Mouse (Mus musculus) kidney, embryonic 14.5 days (tissue): Measurements from ENCODE around the gene Hs6st1. TPM values are rescaled to one million over a fixed set of nuclear protein-coding genes. Genes with fewer than 3 reads are reported as not detected.
A peak's percentile ranks its signal among the peaks of the same experiment; 100 is the strongest.

Experiments
- ATAC-seq: fragments of 200-750 bp; cut with Nextera tagmentation; 2 replicates; pipeline ENCODE4 v1.8.0; 2017; ENCODE audit warnings: moderate number of reproducible peaks, mild to moderate bottlenecking, moderate TSS enrichment, moderate library complexity; ENCODE audit not compliant: low FRiP score, low TSS enrichment
- H3K27ac ChIP-seq: fragments of 300-500 bp; sonication (generic); 2 replicates; pipeline ENCODE4 v1.5.1; 2014; ENCODE audit warnings: low read depth, mild to moderate bottlenecking, low read length, moderate library complexity, mixed read lengths
- H3K27me3 ChIP-seq: fragments of 300-500 bp; sonication (generic); 2 replicates; pipeline ENCODE4 v1.6.1; 2014; ENCODE audit warnings: mild to moderate bottlenecking, low read length; ENCODE audit not compliant: control insufficient read depth, insufficient read depth
- H3K36me3 ChIP-seq: fragments of 300-500 bp; sonication (generic); 2 replicates; pipeline ENCODE4 v1.6.1; 2014; ENCODE audit warnings: low read length, mixed read lengths; ENCODE audit not compliant: control insufficient read depth, insufficient read depth
- H3K4me1 ChIP-seq: fragments of 300-500 bp; sonication (generic); 2 replicates; pipeline ENCODE4 v1.6.1; 2014; ENCODE audit warnings: low read length, mixed read lengths; ENCODE audit not compliant: control insufficient read depth, insufficient read depth
- H3K4me2 ChIP-seq: fragments of 300-500 bp; sonication (generic); replicated peaks from 2 replicates; pipeline ENCODE4 v1.6.1; 2014; ENCODE audit warnings: low read depth, mild to moderate bottlenecking, low read length
- H3K4me3 ChIP-seq: fragments of 300-500 bp; sonication (generic); 2 replicates; pipeline ENCODE4 v1.5.1; 2014; ENCODE audit warnings: mild to moderate bottlenecking, low read length
- H3K9ac ChIP-seq: fragments of 300-500 bp; sonication (generic); 2 replicates; pipeline ENCODE4 v1.6.1; 2014; ENCODE audit warnings: low read depth, mild to moderate bottlenecking, low read length, moderate library complexity
- H3K9me3 ChIP-seq: fragments of 300-500 bp; sonication (generic); 2 replicates; pipeline ENCODE4 v1.6.1; 2016; ENCODE audit warnings: low read length; ENCODE audit not compliant: control insufficient read depth
- WGBS: fragments of 180-500 bp; shearing (Covaris S2); extraction: QIAGEN DNeasy Blood & Tissue Kit; methylation state at CpG from one replicate; pipeline ENCODE4 v1.1.7; 2014; 5-methylcytosine and 5-hydroxymethylcytosine counted together
- polyA plus RNA-seq: library from polyadenylated mRNA; unstranded; fragments of >200 nt; fragmentation: Nextera tagmentation; extraction: Ambion mirVana; gene quantifications from 2 replicates; pipeline ENCODE4 v1.2.1, GENCODE M21; 2014

The Hs6st1 gene
- polyA plus RNA-seq, 1 experiment from 2014 or later: 10.1 TPM

- H3K4me2 ChIP-seq: no peak overlapping the region
- no peak overlapping the region for H3K9ac ChIP-seq
- H3K4me3 ChIP-seq: no peak overlapping the region
- H3K36me3 ChIP-seq: no peaks in the 10 kb centered on the region
- no peak overlapping the region for H3K27ac ChIP-seq
- H3K4me1 ChIP-seq: no peaks in the 10 kb centered on the region
- WGBS: 87% methylated on average over 4 of the region's 4 CpGs
- H3K9me3 ChIP-seq: no peaks in the 10 kb centered on the region; the same call in 1 of the 2 replicates
- no peaks in the 10 kb centered on the region for H3K27me3 ChIP-seq
- ATAC-seq: no peak
These were observed 51.2 kb downstream of the Hs6st1 start for GRCm38 (mm10) chr1:36119426-36119825.

DNA sequence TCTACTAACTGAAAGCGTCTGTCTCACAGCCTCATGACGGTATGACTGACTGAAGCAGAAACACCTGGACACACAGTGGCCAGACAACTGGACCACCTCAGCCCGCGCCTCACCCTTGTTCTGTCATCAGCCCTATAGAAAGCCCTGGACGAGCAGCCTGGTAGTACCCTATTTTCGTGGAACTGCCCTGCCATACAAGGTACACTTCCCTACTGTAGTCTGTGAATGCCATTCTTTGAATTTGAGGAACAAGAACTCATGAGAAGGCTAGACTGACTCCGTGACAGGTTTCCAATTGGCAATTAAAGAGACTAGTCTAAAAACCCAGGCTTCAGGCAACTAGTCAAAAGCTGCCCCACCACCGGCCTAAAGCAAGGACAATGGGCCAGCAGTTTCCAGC lies 53.0 kb downstream of the Hs6st1 start:
- no peaks in the 10 kb centered on the region for H3K36me3 ChIP-seq
- no peak overlapping the region for H3K27ac ChIP-seq
- WGBS: 91% methylated on average over 8 of the region's 8 CpGs
- no peak overlapping the region for H3K9ac ChIP-seq
- H3K4me1 ChIP-seq: no peaks in the 10 kb centered on the region
- H3K4me2 ChIP-seq: no peak overlapping the region
- H3K9me3 ChIP-seq: no peaks in the 10 kb centered on the region; the same call in 1 of the 2 replicates
- H3K4me3 ChIP-seq: no peak overlapping the region
- ATAC-seq: no peak
- no peaks in the 10 kb centered on the region for H3K27me3 ChIP-seq

DNA sequence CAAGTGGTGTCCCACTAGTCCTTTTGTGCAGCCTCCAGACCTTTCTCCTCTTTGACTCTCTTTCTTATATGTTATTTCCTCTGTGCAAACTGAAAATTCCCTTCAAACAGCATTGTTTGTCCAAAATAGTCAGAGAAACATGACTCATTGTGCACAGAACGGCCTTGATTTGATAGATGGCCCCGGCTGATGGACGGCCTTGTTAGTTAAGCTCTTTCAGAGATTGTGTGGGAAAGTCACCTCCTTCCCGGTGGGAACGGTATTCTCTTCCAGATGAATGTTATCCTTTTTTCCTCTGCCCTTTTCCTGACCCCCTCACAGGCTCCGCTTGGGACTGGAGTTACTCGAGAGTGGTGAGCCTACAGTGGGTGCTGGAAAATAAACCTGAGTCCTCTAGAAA lies 56.9 kb downstream of the Hs6st1 start:
- no peak overlapping the region for H3K4me2 ChIP-seq
- no peaks in the 10 kb centered on the region for H3K36me3 ChIP-seq
- H3K9ac ChIP-seq: no peak overlapping the region
- 28% methylated on average over 7 of the region's 7 CpGs for WGBS
- no peak overlapping the region for H3K27ac ChIP-seq
- no peaks in the 10 kb centered on the region for H3K27me3 ChIP-seq
- H3K4me3 ChIP-seq: no peak overlapping the region
- no peaks in the 10 kb centered on the region; the same call in 1 of the 2 replicates for H3K9me3 ChIP-seq
- no peak for ATAC-seq
- H3K4me1 ChIP-seq: peaks cover 10% of the 10 kb centered on the region

DNA sequence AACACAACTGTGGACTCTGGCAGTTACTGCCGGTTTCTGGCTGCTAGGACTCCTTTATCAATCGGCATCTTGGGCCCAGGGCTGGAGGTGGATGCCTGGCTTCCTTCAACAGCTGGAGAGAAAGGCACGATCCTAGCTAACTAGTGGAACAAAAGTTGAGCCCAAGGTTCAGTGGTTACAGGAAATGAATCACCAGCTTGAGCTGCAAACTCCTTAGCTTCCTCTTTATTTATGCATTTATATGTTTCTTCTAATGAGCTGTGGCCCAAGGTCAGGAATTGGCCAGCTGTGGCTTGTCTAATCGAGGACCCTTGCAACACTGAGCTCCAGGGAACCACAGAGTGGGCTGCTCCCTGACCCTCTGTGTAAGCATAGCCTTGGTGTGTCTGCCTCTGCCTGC lies 60.9 kb downstream of the Hs6st1 start:
- ATAC-seq: peak; percentile 88
- H3K27me3 ChIP-seq: no peaks in the 10 kb centered on the region
- H3K9ac ChIP-seq: no peak overlapping the region
- no peak overlapping the region for H3K4me3 ChIP-seq
- no peaks in the 10 kb centered on the region; the same call in 1 of the 2 replicates for H3K9me3 ChIP-seq
- H3K4me1 ChIP-seq: peaks cover 22% of the 10 kb centered on the region
- WGBS: 2% methylated on average over 4 of the region's 4 CpGs
- peak overlapping the region; percentile 70 for H3K27ac ChIP-seq
- H3K36me3 ChIP-seq: no peaks in the 10 kb centered on the region
- no peak overlapping the region for H3K4me2 ChIP-seq

- no peaks in the 10 kb centered on the region for H3K36me3 ChIP-seq
- peaks cover 22% of the 10 kb centered on the region for H3K4me1 ChIP-seq
- no peaks in the 10 kb centered on the region for H3K27me3 ChIP-seq
- no peak overlapping the region for H3K27ac ChIP-seq
- no peak overlapping the region for H3K4me3 ChIP-seq
- no peak overlapping the region for H3K4me2 ChIP-seq
- no peak overlapping the region for H3K9ac ChIP-seq
- 93% methylated on average over 8 of the region's 8 CpGs for WGBS
- no peaks in the 10 kb centered on the region for H3K9me3 ChIP-seq
- ATAC-seq: no peak
These were observed 61.7 kb downstream of the Hs6st1 start for GRCm38 (mm10) chr1:36129881-36130280.

DNA sequence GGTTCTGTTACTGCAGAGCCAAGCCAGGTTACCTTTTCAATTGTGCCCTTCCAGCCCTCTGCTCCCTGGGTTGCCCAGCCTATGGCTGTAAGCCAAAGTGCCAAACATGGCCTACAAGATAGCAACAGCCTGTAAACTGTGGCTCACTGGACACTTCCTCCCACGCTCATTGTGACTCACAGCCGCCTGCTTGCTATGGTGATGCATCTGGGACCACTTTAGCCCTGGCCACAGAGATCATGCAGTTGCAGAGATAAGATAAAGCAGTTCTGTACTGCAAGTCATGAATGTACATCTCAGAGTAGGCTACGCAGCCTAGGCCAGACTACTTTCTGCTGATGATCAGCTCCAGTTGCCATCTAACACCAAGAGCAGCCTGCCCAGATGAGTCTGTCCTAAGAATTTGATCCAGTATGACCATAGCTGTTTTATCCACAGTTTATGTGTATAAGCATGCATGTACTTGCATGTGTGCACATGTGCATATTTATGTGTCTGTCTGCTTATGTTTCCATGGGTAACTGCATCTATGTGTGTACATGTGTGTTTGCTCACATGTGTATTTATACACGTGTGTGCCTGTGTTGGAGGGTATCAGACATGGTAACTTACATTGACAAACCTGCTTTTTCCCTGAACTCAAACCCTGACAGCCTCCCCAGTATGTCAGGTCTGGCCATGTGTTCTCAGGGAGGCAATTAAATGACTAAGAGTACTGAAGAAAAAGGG lies 62.3 kb downstream of the Hs6st1 start:
- Histone ChIP-seq H3K36me3 (no peaks in the 10 kb centered on the region), H3K9me3 (no peaks in the 10 kb centered on the region), H3K4me1 (peaks cover 22% of the 10 kb centered on the region), H3K9ac (no peak overlapping the region), H3K4me3 (no peak overlapping the region), H3K27me3 (no peaks in the 10 kb centered on the region), H3K4me2 (no peak overlapping the region), H3K27ac (no peak overlapping the region)
- no peak for ATAC-seq
- 92% methylated on average over 4 of the region's 4 CpGs for WGBS

- H3K4me3 ChIP-seq: no peak overlapping the region
- 51% methylated on average over 4 of the region's 4 CpGs for WGBS
- no peaks in the 10 kb centered on the region for H3K9me3 ChIP-seq
- peaks cover 22% of the 10 kb centered on the region for H3K4me1 ChIP-seq
- ATAC-seq: no peak
- H3K27me3 ChIP-seq: no peaks in the 10 kb centered on the region
- H3K9ac ChIP-seq: no peak overlapping the region
- H3K27ac ChIP-seq: no peak overlapping the region
- H3K4me2 ChIP-seq: no peak overlapping the region
- H3K36me3 ChIP-seq: no peaks in the 10 kb centered on the region
These were observed 63.0 kb downstream of the Hs6st1 start for GRCm38 (mm10) chr1:36131154-36131553.

GRCm38 (mm10) chr1:36131766-36132165 lies 63.6 kb downstream of the Hs6st1 start:
- no peak overlapping the region for H3K9ac ChIP-seq
- 65% methylated on average over 8 of the region's 8 CpGs for WGBS
- H3K4me3 ChIP-seq: no peak overlapping the region
- peaks cover 22% of the 10 kb centered on the region for H3K4me1 ChIP-seq
- no peaks in the 10 kb centered on the region for H3K27me3 ChIP-seq
- H3K36me3 ChIP-seq: no peaks in the 10 kb centered on the region
- H3K27ac ChIP-seq: no peak overlapping the region
- no peak overlapping the region for H3K4me2 ChIP-seq
- H3K9me3 ChIP-seq: no peaks in the 10 kb centered on the region
- ATAC-seq: no peak

DNA sequence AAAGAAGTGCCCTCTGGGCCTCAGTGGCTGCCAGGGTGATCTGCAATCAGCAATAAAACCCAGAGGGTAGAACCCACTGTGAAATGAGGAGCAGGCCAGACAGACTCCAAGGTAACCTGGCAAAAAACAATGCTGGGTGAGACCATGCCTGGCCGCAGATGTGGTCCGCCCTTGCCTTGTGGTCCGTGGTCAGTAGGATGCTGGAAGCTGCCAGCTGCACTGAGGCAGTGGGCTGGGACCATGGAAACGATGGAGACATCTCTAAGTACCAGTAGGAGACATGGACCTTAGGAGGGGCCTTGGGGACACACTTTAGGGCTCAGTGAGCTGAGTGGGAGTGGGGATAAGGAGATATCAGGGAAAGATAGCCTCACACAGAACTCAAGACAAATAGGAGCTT lies 64.0 kb downstream of the Hs6st1 start:
- WGBS: 67% methylated on average over 4 of the region's 4 CpGs
- Histone ChIP-seq H3K27ac (no peak overlapping the region), H3K27me3 (no peaks in the 10 kb centered on the region), H3K9ac (no peak overlapping the region), H3K4me1 (peaks cover 22% of the 10 kb centered on the region), H3K4me2 (no peak overlapping the region), H3K4me3 (no peak overlapping the region), H3K36me3 (no peaks in the 10 kb centered on the region), H3K9me3 (no peaks in the 10 kb centered on the region)
- no peak for ATAC-seq
